Mouse (Mus musculus) thymus, postnatal 25 days (tissue): ENCODE measurements around the gene Farp2.

Source experiments
- DNase-seq: peaks from one replicate; pipeline ENCODE4 v3.0.0; 2022

Gene Farp2

DNA sequence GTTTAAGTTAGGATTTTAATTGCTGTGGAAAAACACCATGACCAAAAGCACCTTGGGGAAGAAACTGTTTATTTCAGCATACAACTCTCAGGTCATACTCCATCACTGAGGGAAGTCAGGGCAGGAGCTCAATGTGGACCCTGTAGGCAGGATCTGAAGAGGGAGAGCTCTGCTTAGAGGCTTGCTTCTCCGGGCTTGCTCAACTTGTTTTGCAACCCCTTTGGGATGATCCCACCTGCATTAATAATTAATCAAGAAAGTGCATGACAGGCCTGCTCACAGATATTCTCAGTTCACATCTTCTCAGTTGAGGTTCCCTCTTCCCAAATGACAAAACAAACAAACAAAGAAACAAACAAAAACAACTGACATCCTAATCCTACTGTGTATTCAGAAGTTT lies 51.8 kb downstream of the Farp2 start:
- DNase-seq = no peak

DNA sequence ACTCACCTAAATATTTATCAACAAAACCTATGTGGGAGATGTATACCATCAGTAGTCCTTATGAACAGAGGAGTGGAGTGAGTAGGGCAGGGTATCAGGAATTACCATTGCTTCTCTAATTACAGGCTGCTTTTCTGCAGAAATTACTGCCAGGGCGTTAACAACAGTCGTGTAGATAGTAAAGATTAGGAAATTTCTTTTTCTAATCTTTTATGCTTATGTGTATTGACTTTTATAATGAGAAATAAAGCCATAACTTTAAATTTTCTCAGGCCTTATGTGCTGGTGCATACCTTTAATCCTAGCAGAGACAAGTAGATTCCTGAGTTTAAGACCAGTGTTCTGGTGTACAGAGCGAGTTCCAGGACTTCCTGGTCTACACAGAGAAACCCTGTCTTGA lies 52.9 kb downstream of the Farp2 start:
- DNase-seq = no peak

DNA sequence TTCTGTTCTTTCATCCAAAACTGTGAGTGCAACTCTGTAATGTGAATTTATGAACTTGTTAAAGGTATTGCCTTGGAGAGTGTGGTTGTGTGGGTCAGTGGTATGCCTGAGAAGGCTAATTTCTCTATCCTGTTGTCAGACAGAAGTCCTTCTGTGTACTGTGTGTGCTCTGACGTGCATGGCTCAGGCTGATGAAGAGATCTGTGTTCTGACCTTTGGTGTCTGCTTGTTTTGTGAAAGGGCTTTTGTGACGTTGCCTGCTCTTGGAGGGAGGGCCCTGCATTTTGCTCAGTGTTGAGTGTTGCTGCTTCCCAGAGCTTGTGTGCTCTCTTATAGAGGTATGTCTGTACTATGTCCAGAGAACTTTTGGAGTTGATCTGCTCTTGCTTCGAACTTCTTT lies 55.1 kb downstream of the Farp2 start:
- DNase-seq = no peak

GRCm38 (mm10) chr1:93567717-93568497 lies 56.0 kb downstream of the Farp2 start:
- no peak for DNase-seq

DNA sequence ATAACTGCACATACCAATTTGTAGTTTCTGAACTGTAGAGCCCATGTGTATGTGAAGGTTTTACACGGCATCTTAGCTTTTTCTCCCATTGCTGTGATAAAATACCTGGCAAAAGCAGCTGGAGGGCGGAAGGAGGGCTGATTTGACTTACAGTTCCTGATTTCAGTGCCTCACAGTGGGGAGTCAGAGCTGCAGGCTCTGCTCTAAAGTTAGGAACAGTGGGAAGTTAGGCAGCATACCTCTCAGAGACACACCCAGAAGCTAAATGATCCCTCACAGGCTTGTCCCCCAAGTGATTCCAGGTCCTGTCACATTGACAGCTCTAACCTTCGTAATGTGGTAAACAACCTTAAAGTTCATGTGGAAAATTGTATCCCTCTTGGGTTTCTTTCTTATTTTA lies 65.2 kb downstream of the Farp2 start:
- DNase-seq = no peak

GRCm38 (mm10) chr1:93577861-93578260 lies 66.0 kb downstream of the Farp2 start:
- DNase-seq = no peak

GRCm38 (mm10) chr1:93581545-93581944 lies 69.7 kb downstream of the Farp2 start:
- no peak for DNase-seq

DNA sequence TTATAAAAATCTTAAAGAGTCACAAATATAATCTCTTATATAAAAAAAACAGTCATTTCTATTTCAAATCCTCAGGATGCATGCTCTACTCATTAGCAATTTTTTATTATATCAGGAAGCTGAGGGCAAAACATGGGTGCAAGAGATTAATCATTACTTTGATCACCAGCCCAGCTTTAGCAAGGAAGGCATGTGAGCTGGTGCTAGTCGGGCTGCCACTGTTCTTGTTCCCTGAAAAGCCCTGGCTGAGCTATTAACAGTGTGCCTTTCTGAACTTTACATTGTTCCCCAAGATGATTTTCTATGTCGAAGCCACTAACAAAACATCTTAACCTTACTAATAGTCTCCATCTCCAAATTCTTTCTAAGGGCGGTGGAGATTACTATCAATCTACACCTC lies 76.5 kb downstream of the Farp2 start:
- DNase-seq = no peak

DNA sequence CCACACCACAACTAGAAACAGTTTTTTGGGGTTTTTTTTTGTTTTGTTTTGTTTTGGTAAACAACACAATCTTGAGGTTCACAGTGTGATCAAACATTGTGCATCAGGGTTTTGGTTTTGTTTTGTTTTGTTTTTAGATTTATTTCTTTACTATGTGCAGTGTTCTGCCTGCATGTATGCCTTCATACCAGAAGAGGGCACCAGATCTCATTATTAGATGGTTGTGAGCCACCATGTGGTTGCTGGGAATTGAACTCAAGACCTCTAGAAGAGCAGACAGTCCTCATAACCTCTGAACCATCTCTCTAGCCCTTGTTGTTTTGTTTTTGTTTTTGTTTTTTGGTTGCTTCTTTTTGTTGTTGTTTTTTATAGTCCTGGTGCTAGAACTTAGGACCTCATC lies 82.1 kb downstream of the Farp2 start:
- DNase-seq = no peak

DNA sequence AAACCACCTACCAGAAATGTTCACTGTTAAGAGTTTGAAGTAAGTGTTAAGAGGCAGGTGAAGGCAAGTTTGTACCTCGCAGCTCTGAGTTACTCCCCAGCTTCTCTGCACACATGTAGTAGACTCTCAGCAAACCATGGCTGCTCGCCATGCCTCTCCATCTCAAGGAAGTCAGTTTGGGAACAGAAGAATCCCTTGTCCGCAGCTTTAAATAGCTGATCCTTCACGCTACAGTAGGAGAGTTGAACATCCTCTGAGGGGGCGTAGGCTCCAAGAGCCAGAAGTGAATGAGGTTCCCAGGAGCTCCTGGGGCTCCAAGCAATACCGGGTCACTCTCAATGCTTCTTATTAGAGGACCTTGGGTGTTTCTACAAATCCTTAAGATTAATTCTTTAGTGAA lies 84.0 kb downstream of the Farp2 start:
- DNase-seq = no peak

GRCm38 (mm10) chr1:93602911-93603310 lies 91.0 kb downstream of the Farp2 start:
- DNase-seq = no peak

DNA sequence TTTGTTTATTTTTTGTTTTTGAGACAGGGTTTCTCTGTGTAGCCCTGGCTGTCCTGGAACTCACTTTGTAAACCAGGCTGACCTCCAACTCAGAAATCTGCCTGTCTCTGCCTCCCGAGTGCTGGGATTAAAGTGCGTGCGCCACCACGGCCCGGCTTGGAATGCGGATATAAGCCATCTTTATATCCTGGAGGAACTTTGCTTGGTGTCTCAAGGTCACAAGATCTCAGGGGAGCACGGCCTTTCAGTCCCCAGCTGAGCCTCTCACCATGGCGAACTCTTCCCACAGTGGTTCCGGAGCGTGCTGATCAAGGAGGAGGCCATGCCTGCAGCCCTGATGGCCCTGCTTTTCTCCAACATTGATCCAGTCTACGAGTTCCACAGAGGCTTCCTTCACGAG lies 92.0 kb downstream of the Farp2 start:
- no peak for DNase-seq

- DNase-seq = no peak
Measured at GRCm38 (mm10) chr1:93607090-93608083, 95.5 kb downstream of the Farp2 start.

DNA sequence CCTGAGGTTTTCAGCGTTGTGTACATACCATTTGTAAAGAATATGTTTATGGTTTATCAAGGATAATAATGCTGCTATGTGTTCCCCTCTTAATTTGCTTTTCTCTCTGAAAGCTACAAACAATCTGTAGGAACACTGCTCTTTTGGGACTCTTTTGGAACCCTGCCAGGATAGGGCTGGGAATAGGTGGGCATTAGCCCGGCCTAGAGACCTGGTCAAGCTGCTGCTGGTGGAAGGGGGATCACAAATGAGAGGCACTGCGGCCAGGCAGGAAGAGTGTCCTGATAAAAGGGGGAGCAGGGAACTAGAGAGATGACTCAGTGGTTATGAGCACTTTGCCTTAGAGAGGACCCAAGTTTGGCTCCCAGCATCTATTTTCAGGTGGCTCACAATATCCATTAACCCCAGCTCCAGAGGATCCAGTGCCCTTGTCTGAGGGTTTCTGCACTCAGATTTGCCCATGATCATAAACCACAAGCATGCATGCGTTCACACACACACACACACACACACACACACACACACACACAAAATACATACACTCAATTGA lies 96.9 kb downstream of the Farp2 start:
- no peak for DNase-seq

DNA sequence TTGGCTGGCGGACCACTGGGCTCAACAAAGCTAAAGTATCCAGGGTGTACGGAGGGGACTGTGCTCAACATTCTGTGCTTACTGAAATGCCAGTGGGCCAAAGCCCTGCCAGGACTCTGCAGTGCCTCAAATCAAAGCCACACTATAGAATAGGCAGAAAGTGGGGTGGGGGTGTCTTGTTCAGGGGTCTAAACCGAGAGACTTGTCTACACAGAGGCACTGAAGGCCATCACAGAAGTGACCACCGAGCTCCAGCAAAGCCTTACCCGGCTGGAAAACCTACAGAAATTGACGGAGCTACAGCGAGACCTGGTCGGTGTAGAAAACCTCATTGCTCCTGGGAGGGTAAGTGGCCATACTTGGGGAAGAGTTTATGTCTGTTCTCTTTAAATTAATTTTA lies 97.9 kb downstream of the Farp2 start:
- no peak for DNase-seq

DNA sequence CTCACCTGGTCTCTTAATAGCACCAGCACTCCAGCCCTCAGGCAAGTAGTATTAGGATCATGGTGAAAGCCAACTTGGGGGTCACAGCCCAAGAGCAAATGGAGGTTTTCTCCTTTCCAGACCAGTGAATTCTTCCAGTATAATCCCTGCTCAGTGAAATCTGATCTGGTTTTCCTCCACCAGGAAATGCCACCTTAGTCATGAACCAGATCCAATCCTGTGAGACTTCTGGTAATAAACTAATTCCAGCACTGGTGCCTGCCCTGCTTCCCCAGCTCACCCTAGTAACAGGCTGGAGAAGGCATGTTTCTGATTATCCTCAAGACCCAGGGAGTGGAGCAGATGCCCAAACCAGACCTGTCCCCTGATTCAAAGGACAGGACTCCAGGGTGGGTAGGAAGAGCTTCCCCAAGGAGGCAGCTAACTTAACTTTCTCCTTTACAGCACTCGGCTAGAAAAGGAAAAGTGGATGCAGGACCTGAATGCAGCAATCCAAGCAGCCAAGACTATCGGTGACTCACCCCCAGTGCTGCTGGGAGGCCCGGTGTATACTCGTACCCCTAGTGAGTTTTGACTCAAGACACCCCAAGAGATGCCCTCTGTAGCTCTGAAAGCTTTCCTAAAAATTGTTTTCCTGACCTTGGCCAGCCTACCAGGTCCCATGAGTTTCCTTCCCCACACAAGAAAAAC lies 106.3 kb downstream of the Farp2 start:
- no peak for DNase-seq

DNA sequence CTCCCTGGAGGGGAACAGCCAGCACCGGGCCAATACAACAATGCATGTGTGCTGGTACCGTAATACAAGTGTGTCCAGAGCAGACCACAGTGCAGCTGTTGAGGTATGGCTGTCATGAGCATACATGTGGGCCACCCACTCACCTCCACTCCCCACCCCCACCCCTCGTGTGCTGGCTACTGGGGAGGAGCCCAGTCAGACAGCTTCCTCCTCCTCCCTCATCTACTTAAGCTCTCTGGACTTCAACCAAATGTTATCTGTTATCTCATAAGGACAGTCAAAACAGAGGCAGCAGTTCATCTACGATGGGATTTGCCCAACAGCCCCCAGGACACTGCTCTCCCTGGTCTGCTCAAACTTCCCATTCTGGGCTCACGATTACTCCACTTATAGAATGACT lies 107.1 kb downstream of the Farp2 start:
- no peak for DNase-seq

DNA sequence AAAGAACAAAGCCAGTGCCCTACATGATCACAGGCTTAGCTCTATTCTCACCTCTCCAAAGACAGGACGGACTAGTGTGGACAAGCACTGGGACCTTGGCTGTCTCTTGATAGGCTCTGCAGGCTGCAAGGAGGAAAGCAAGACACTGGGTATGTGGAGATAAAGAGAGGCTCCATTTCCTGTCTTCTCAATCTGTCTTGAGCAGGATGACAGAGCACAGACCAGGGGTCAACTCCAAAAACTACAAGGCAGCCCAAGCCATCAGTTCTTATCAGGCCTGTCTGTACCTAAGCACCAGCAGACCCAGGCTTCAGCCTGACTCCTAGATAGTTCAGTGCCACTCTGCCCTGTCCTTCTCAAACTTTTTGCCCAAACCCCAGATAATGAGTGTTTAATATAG lies 112.6 kb downstream of the Farp2 start:
- no peak for DNase-seq

DNA sequence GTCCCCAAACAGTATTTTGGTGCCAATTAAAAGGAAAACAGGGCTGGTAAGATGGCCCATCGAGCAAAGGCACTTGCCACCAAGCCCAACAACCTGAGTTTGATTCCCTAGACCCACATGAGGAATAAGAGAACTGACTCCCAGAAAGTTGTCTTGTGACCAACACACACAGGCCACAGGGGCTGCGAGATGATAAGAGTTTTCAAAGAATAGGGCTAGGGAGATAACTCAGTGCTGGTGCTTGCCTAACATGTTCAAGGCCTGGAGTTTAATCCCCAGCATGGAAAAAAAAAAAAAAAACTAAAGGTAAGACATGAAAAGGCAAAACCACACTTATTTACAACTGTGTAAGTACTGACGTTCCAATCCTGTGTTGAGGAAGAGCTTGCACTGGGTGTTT lies 118.9 kb downstream of the Farp2 start:
- no peak for DNase-seq

DNA sequence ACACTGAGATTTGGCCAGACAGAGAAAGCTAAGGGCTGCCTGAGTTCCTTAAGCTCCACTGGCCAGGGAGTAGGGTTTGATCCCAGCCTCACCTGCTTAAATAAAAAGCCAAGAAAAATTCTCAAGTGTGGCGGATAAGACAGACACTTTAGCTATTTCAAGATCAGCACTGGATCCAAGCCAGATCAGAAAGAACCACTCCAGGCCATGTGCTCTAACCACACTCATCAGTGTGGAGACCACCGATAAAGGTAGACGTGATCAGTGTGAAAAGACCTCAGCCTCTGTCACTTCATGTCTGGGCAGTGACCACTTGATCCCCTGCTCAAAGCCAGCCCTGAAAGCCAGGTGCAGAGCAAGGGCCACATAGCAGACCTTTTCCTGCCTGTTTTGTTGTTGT lies 120.8 kb downstream of the Farp2 start:
- DNase-seq = no peak

- no peak for DNase-seq
Measured at GRCm38 (mm10) chr1:93634481-93634891, 122.6 kb downstream of the Farp2 start.

DNA sequence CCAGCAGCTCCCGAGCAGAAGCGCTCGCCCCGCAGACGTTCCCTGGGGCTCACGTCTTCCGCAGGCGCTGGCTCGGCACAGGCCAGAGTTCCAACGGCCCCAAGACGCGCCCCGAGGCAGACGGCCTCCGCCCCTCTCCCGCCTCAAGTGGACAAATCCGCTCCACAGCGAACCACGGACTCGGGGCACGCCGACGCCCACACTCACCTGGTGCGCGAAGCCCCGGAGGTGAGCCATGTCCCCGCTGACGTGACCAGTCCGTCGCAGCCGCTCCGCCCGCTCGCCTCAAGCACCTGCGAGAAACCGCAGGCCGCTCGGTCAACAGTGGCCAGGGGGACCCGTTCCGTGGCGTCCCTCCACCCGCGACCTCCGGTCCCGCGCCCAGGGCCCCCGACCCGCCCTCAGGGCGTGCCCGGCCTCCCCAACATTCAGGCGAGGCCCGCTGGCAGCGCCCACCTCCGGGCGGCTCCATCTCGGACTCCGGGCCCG lies 123.3 kb downstream of the Farp2 start:
- DNase-seq = no peak
